Mouse (Mus musculus) embryo, embryonic 9.5 days (tissue): ENCODE measurements around the gene Tspoap1.

ENCODE experiments used
- DNase-seq: peaks from one replicate; pipeline ENCODE4 v3.0.0-alpha.2; 2017; ENCODE audit errors: extremely low spot score

Tspoap1 gene

GRCm38 (mm10) chr11:87758957-87759608 lies 1.3 kb upstream of the Tspoap1 start:
- DNase-seq, result no peak

GRCm38 (mm10) chr11:87759609-87760005 lies 734 bp upstream of the Tspoap1 start:
- no peak for DNase-seq

GRCm38 (mm10) chr11:87761181-87761721 lies 910 bp downstream of the Tspoap1 start:
- no peak for DNase-seq

GRCm38 (mm10) chr11:87761806-87762701 lies 1.7 kb downstream of the Tspoap1 start:
- no peak for DNase-seq

- no peak for DNase-seq
These were observed 2.5 kb downstream of the Tspoap1 start for GRCm38 (mm10) chr11:87762702-87763385.

- DNase-seq, result no peak
These were observed 3.2 kb downstream of the Tspoap1 start for GRCm38 (mm10) chr11:87763511-87763987.

GRCm38 (mm10) chr11:87763988-87764876 lies 3.9 kb downstream of the Tspoap1 start:
- DNase-seq, result peak; percentile 56

- DNase-seq, result no peak
These were observed 8.4 kb downstream of the Tspoap1 start for GRCm38 (mm10) chr11:87768745-87769144.

GRCm38 (mm10) chr11:87770989-87771388 lies 10.6 kb downstream of the Tspoap1 start:
- peak; percentile 54 for DNase-seq

GRCm38 (mm10) chr11:87772354-87772753 lies 12.0 kb downstream of the Tspoap1 start:
- no peak for DNase-seq

GRCm38 (mm10) chr11:87778100-87778765 lies 17.9 kb downstream of the Tspoap1 start:
- peak; percentile 88 for DNase-seq

- DNase-seq, result no peak
These were observed 18.6 kb downstream of the Tspoap1 start for GRCm38 (mm10) chr11:87778915-87779314.

GRCm38 (mm10) chr11:87779392-87779791 lies 19.1 kb downstream of the Tspoap1 start:
- no peak for DNase-seq

GRCm38 (mm10) chr11:87780130-87780529 lies 19.8 kb downstream of the Tspoap1 start:
- no peak for DNase-seq

- no peak for DNase-seq
These were observed 29.7 kb downstream of the Tspoap1 start for GRCm38 (mm10) chr11:87790088-87790487.

GRCm38 (mm10) chr11:87793460-87793859 lies 33.1 kb downstream of the Tspoap1 start, which contains the start of gene Mpo:
Gene Mpo, plus strand, starts transcription at chr11:87793581.
- no peak for DNase-seq

- no peak for DNase-seq
These were observed 41.5 kb downstream of the Tspoap1 start for GRCm38 (mm10) chr11:87801711-87802275.

GRCm38 (mm10) chr11:87802621-87803020 lies 42.3 kb downstream of the Tspoap1 start:
- DNase-seq, result peak; percentile 32

- DNase-seq, result peak; percentile 36
These were observed 45.1 kb downstream of the Tspoap1 start for GRCm38 (mm10) chr11:87805448-87805847.

- no peak for DNase-seq
These were observed 47.1 kb downstream of the Tspoap1 start for GRCm38 (mm10) chr11:87807433-87807832.
